Mouse (Mus musculus) hindbrain, postnatal 0 days (tissue): ENCODE data around the gene Pex16. TPM values are rescaled to one million over a fixed set of nuclear protein-coding genes. Genes with fewer than 3 reads are reported as not detected.
A peak's percentile ranks its signal among the peaks of the same experiment; 100 is the strongest.

Experiments used
- ATAC-seq: fragments of 200-750 bp; cut with Nextera tagmentation; 2 replicates; pipeline ENCODE4 v1.8.0; 2017; ENCODE audit warnings: mild to moderate bottlenecking, moderate TSS enrichment, moderate library complexity
- DNase-seq: peaks from one replicate; pipeline ENCODE4 v3.0.0-alpha.2; 2015; ENCODE audit warnings: low spot score
- H3K27ac ChIP-seq: fragments of 300-500 bp; sonication (generic); 2 replicates; pipeline ENCODE4 v1.5.1; 2014; ENCODE audit warnings: mild to moderate bottlenecking
- H3K27me3 ChIP-seq: fragments of 300-500 bp; sonication (generic); 2 replicates; pipeline ENCODE4 v1.6.1; 2014; ENCODE audit warnings: low read length, mixed read lengths; ENCODE audit not compliant: insufficient read depth
- H3K36me3 ChIP-seq: fragments of 300-500 bp; sonication (generic); 2 replicates; pipeline ENCODE4 v1.6.1; 2014; ENCODE audit warnings: low read length, mixed read lengths; ENCODE audit not compliant: insufficient read depth
- H3K4me1 ChIP-seq: fragments of 300-500 bp; sonication (generic); 2 replicates; pipeline ENCODE4 v1.6.1; 2014; ENCODE audit warnings: antibody characterized with exemption, low read length, mixed read lengths; ENCODE audit not compliant: insufficient read depth
- H3K4me2 ChIP-seq: fragments of 300-500 bp; sonication (generic); 2 replicates; pipeline ENCODE4 v1.6.1; 2014; ENCODE audit warnings: low read depth, mild to moderate bottlenecking, low read length, moderate library complexity, mixed read lengths
- H3K4me3 ChIP-seq: fragments of 300-500 bp; sonication (generic); 2 replicates; pipeline ENCODE4 v1.5.1; 2014; ENCODE audit warnings: low read length
- H3K9ac ChIP-seq: fragments of 300-500 bp; sonication (generic); replicated peaks from 2 replicates; pipeline ENCODE4 v1.6.1; 2014; ENCODE audit warnings: mild to moderate bottlenecking, low read length, moderate library complexity, mixed read lengths
- H3K9me3 ChIP-seq: fragments of 300-500 bp; sonication (generic); 2 replicates; pipeline ENCODE4 v1.6.1; 2016; ENCODE audit warnings: low read length, mixed read lengths
- CTCF ChIP-seq: IDR thresholded peaks from 2 replicates; pipeline ENCODE4 v1.5.1; 2016; ENCODE audit warnings: antibody characterized with exemption, control low read depth, low read depth
- WGBS: fragments of 180-500 bp; shearing (Covaris S2); extraction: QIAGEN DNeasy Blood & Tissue Kit; methylation state at CpG from one replicate; pipeline ENCODE4 v1.1.7; 2014; 5-methylcytosine and 5-hydroxymethylcytosine counted together
- polyA plus RNA-seq: library from polyadenylated mRNA; unstranded; fragments of >200 nt; fragmentation: Nextera tagmentation; extraction: Ambion mirVana; gene quantifications from 2 replicates; pipeline ENCODE4 v1.2.1, GENCODE M21; 2015
- total RNA-seq: library from RNA; depleted of rRNA; stranded (reverse); fragments of >200 nt; gene quantifications from 2 replicates; pipeline ENCODE4 v1.2.3, GENCODE M21; 2014

Gene Pex16
- total and polyA plus RNA-seq, 2 experiments from 2014 or later, result 35.2 to 44.3 TPM

DNA sequence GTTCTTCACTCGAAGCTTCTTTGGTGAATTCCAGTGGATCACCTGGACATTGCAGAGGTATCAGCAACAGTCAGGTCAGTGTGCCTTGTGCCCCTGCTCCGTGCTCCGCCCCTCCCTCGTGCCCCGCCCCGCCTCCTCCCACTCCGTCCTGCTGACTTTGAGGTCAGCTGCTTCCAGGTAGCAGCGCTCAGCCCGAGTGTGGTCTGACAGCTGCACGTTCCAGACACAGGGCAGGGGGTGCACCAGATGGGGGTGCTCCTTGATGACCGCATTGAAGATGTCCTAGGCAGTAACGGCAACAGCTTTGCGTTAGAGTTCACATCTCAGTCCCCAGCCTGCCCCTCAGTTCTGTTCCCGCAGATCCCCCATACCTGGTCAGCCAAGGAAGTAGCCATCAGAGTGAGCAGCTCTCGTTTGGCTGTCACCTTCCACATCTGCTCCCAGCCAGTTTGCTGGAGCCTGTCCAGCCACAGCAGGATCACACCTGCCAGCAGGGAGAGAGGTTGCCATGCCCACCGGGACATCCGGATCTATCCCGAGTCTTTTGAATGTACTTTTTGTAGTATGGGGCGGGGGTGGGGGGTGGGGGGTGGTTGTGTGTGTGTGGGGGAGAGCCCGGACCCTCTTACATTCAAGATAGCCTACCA lies 7.0 kb upstream of the Pex16 start:
- no peaks in the 10 kb centered on the region for H3K27me3 ChIP-seq
- no peak overlapping the region for H3K9ac ChIP-seq
- H3K36me3 ChIP-seq, result no peaks in the 10 kb centered on the region; the same call in 1 of the 2 replicates
- 44% methylated on average over 20 of the region's 20 CpGs for WGBS
- no peak overlapping the region for H3K4me3 ChIP-seq
- no peak for ATAC-seq
- no peak overlapping the region for H3K4me2 ChIP-seq
- no peak overlapping the region for H3K27ac ChIP-seq
- no peaks in the 10 kb centered on the region for H3K9me3 ChIP-seq
- H3K4me1 ChIP-seq, result peaks cover 21% of the 10 kb centered on the region
- no peak for DNase-seq
- TF ChIP-seq CTCF, result no peak

DNA sequence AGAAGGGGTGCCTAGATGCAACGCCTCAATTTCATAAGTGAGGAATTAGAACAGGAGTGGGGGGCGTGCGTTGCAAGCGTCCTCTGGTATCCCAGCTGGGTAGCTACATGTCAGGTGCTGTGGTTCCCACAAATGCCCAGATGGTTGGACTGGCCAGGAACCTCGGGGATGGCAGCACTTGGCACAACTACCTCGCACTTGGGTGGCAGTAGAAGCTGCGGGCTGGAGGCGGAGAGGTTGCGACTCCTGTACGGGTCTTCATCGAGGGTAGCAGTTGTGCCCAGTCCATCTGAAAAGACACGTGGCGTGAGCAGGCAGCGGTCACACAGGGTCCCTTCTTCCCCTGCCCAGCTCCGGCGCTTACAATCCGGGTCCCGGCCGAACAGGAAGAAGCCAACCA lies 4.1 kb upstream of the Pex16 start:
- WGBS, result 14% methylated on average over 18 of the region's 19 CpGs
- Histone ChIP-seq H3K4me1 (peaks cover 21% of the 10 kb centered on the region), H3K36me3 (no peaks in the 10 kb centered on the region), H3K4me3 (peak overlapping the region; percentile 13; the same call in 1 of the 2 replicates), H3K4me2 (peak overlapping the region; percentile 53), H3K27me3 (no peaks in the 10 kb centered on the region), H3K27ac (no peak overlapping the region), H3K9me3 (no peaks in the 10 kb centered on the region), H3K9ac (0 out of 2 replicates have a peak overlapping the region, but pooled peaks have one; percentile 10)
- DNase-seq (no peak), ATAC-seq (no peak)
- TF ChIP-seq CTCF, result no peak

GRCm38 (mm10) chr2:92370821-92371805 lies 3.4 kb upstream of the Pex16 start:
- H3K9ac ChIP-seq, result 0 out of 2 replicates have a peak overlapping the region, but pooled peaks have one; percentile 10
- no peaks in the 10 kb centered on the region for H3K9me3 ChIP-seq
- H3K4me1 ChIP-seq, result peaks cover 25% of the 10 kb centered on the region
- H3K27me3 ChIP-seq, result no peaks in the 10 kb centered on the region
- no peaks in the 10 kb centered on the region for H3K36me3 ChIP-seq
- ATAC-seq, result no peak
- DNase-seq, result peak; percentile 31
- no peak overlapping the region for H3K27ac ChIP-seq
- H3K4me3 ChIP-seq, result peak overlapping the region; percentile 13; the same call in 1 of the 2 replicates
- peak overlapping the region; percentile 53 for H3K4me2 ChIP-seq
- peak; percentile 10; the same call in 1 of the 2 replicates for TF ChIP-seq CTCF
- WGBS, result 4% methylated on average over 45 of the region's 45 CpGs

- H3K27me3 ChIP-seq, result no peaks in the 10 kb centered on the region
- H3K9me3 ChIP-seq, result no peaks in the 10 kb centered on the region
- no peak for ATAC-seq
- WGBS, result 13% methylated on average over 10 of the region's 10 CpGs
- peaks cover 29% of the 10 kb centered on the region for H3K4me1 ChIP-seq
- no peak for TF ChIP-seq CTCF
- peak; percentile 61 for DNase-seq
- no peak overlapping the region for H3K4me3 ChIP-seq
- no peak overlapping the region for H3K27ac ChIP-seq
- H3K36me3 ChIP-seq, result no peaks in the 10 kb centered on the region
- no peak overlapping the region for H3K9ac ChIP-seq
- no peak overlapping the region for H3K4me2 ChIP-seq
These were observed 2.3 kb upstream of the Pex16 start for GRCm38 (mm10) chr2:92371971-92372690.

GRCm38 (mm10) chr2:92372767-92373436 lies 1.6 kb upstream of the Pex16 start:
- Histone ChIP-seq H3K4me3 (no peak overlapping the region), H3K9me3 (no peaks in the 10 kb centered on the region), H3K4me1 (peaks cover 29% of the 10 kb centered on the region), H3K27ac (no peak overlapping the region), H3K4me2 (no peak overlapping the region), H3K9ac (no peak overlapping the region), H3K36me3 (no peaks in the 10 kb centered on the region; the same call in 1 of the 2 replicates), H3K27me3 (no peaks in the 10 kb centered on the region)
- no peak for TF ChIP-seq CTCF
- WGBS, result 38% methylated on average over 9 of the region's 9 CpGs
- DNase-seq, result peak; percentile 24
- ATAC-seq, result no peak

DNA sequence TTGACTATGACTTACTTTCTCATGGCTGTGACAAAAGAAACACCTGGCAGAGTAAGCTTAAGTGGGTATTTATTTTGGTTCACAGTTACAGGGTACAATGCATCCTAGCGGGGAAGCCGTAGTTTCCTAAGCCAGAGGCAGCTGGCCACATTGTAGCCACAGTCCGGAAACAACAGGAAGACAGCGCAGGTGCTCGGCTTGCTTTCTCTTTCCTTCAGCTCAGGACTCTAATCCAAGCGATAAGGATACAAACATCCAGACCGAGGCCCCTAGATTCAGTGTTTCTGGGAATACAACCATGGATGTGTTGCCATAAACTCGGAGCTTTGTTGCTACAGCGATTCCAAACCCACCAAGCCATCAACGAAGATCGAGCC lies 1.1 kb upstream of the Pex16 start:
- Histone ChIP-seq H3K4me3 (no peak overlapping the region), H3K9ac (no peak overlapping the region), H3K4me1 (peaks cover 29% of the 10 kb centered on the region), H3K4me2 (no peak overlapping the region), H3K36me3 (peaks cover 2% of the 10 kb centered on the region; the same call in 1 of the 2 replicates), H3K27ac (no peak overlapping the region), H3K9me3 (no peaks in the 10 kb centered on the region), H3K27me3 (no peaks in the 10 kb centered on the region)
- no peak for ATAC-seq
- no peak for TF ChIP-seq CTCF
- 81% methylated on average over 11 of the region's 11 CpGs for WGBS
- no peak for DNase-seq
